13 mouse cellular contexts compared by ENCODE assay signal in genomic region chr10:20776640-20777413, GRCm38 (mm10). TPM values are rescaled to one million over a fixed set of nuclear protein-coding genes. Genes with fewer than 3 reads are reported as not detected.
DNase-seq lines count a peak whose midpoint lies in the region; ATAC-seq and TF ChIP-seq lines count a peak whose summit lies in the region.
"Had no signal": no experiment of that assay in that cellular context is flagged by ENCODE, and none has a peak within 500 bp of the region (broad histone marks: within the 10 kb centered on the region; RNA-seq: fewer than 3 reads in every experiment).

No protein-coding gene starts in this region.

- H3K36me3 ChIP-seq in hindbrain, embryonic 16.5 days (ENCODE audit: control insufficient read depth, insufficient read depth, low read length) = no peaks in the 10 kb centered on the region
- H3K36me3 ChIP-seq in hindbrain, embryonic 11.5 days (ENCODE audit: control insufficient read depth, insufficient read depth, low read length) = no peaks in the 10 kb centered on the region
- H3K36me3 ChIP-seq in MEL (ENCODE audit: control insufficient read depth in 1 of 2, insufficient read depth in 2 of 2, low read length in 2 of 2) = no peaks in the 10 kb centered on the region
- H3K36me3 ChIP-seq in lung, postnatal 0 days (ENCODE audit: insufficient read depth, low read length) = no peaks in the 10 kb centered on the region
- H3K36me3 ChIP-seq: intestine, embryonic 15.5 days; limb, embryonic 12.5 days had no signal

- no peaks in the 10 kb centered on the region for H3K27me3 ChIP-seq in hindbrain, embryonic 16.5 days (replicated peaks; ENCODE audit: control insufficient read depth, insufficient read depth, low read length)
- H3K27me3 ChIP-seq in hindbrain, embryonic 11.5 days (ENCODE audit: control insufficient read depth, insufficient read depth, low read length) = no peaks in the 10 kb centered on the region
- peaks cover 1 to 2% of the 10 kb centered on the region in 2 experiments; a peak in 3 of 4 replicates for H3K27me3 ChIP-seq in MEL (ENCODE audit: control insufficient read depth in 1 of 2, insufficient read depth in 2 of 2, low read length in 2 of 2)
- H3K27me3 ChIP-seq in lung, postnatal 0 days (replicated peaks; ENCODE audit: insufficient read depth, low read length) = no peaks in the 10 kb centered on the region
- H3K27me3 ChIP-seq: intestine, embryonic 15.5 days; limb, embryonic 12.5 days had no signal

- no peak for DNase-seq in hindbrain, embryonic 11.5 days (ENCODE audit: low spot score)
- DNase-seq in MEL (ENCODE audit: low read depth, low spot score) = peak; percentile 64
- DNase-seq in Muller cell, postnatal 12 days (ENCODE audit: inconsistent ontology term) = peak; percentile 26
- DNase-seq in lung, postnatal 0 days (ENCODE audit: low spot score) = peak; percentile 43
- DNase-seq in layer of hippocampus, postnatal 14 days (ENCODE audit: low spot score in 2 of 2) = no peak
- DNase-seq in left cerebral cortex, adult 2 months (ENCODE audit: extremely low spot score in 1 of 2, low spot score in 2 of 2) = no peak
- DNase-seq: cerebellum, adult 8-10 months; right cerebral cortex, postnatal 4 days; thymus, postnatal 25 days had no signal

- H3K4me2 ChIP-seq in hindbrain, embryonic 16.5 days (ENCODE audit: low read length) = peak overlapping the region; percentile 21; the same call in 1 of the 2 replicates
- H3K4me2 ChIP-seq in hindbrain, embryonic 11.5 days (replicated peaks; ENCODE audit: low read depth, low read length) = no peak overlapping the region
- peak overlapping the region; percentile 39 for H3K4me2 ChIP-seq in lung, postnatal 0 days (replicated peaks; ENCODE audit: low read depth, low read length)
- H3K4me2 ChIP-seq: intestine, embryonic 15.5 days; limb, embryonic 12.5 days had no signal

- no peak overlapping the region for H3K27ac ChIP-seq in hindbrain, embryonic 16.5 days (ENCODE audit: low read depth, low read length)
- no peak overlapping the region for H3K27ac ChIP-seq in hindbrain, embryonic 11.5 days (ENCODE audit: low read depth, low read length)
- no peak overlapping the region for H3K27ac ChIP-seq in MEL (ENCODE audit: control insufficient read depth, low read depth, low read length)
- H3K27ac ChIP-seq in lung, postnatal 0 days (ENCODE audit: low read length) = no peak overlapping the region
- no peak overlapping the region for H3K27ac ChIP-seq in left cerebral cortex, adult 2 months
- H3K27ac ChIP-seq: intestine, embryonic 15.5 days; limb, embryonic 12.5 days had no signal

- no peaks in the 10 kb centered on the region for H3K9me3 ChIP-seq in hindbrain, embryonic 16.5 days (ENCODE audit: control insufficient read depth, low read length)
- H3K9me3 ChIP-seq in hindbrain, embryonic 11.5 days (ENCODE audit: control insufficient read depth, low read length) = no peaks in the 10 kb centered on the region
- no peaks in the 10 kb centered on the region for H3K9me3 ChIP-seq in MEL (replicated peaks; ENCODE audit: insufficient read depth, low read length)
- no peaks in the 10 kb centered on the region for H3K9me3 ChIP-seq in lung, postnatal 0 days (ENCODE audit: low read length)
- H3K9me3 ChIP-seq: intestine, embryonic 15.5 days; limb, embryonic 12.5 days had no signal

- H3K4me3 ChIP-seq in hindbrain, embryonic 16.5 days (ENCODE audit: low read length) = no peak overlapping the region
- H3K4me3 ChIP-seq in hindbrain, embryonic 11.5 days (ENCODE audit: low read depth, low read length) = no peak overlapping the region
- peak overlapping the region; percentile 47 to 51; a peak in 3 of 4 replicates for H3K4me3 ChIP-seq in MEL (ENCODE audit: control insufficient read depth in 1 of 2, insufficient read depth in 1 of 2, low read depth in 2 of 2, low read length in 2 of 2)
- H3K4me3 ChIP-seq in lung, postnatal 0 days (ENCODE audit: low read depth, low read length) = no peak overlapping the region
- H3K4me3 ChIP-seq in left cerebral cortex, adult 2 months = no peak overlapping the region
- H3K4me3 ChIP-seq: intestine, embryonic 15.5 days; limb, embryonic 12.5 days; myocyte had no signal

- WGBS in hindbrain, embryonic 16.5 days = 67% methylated on average over 11 of the region's 11 CpGs
- WGBS in hindbrain, embryonic 11.5 days = 89% methylated on average over 11 of the region's 11 CpGs
- WGBS in lung, postnatal 0 days = 45% methylated on average over 11 of the region's 11 CpGs

- TF ChIP-seq EP300 in MEL (IDR thresholded peaks at IDR 0.05; ENCODE audit: low read depth in 1 of 2, low read length in 2 of 2) = no peak
- TF ChIP-seq EP300 in lung, postnatal 0 days (IDR thresholded peaks at IDR 0.05) = no peak

- TF ChIP-seq CTCF in MEL (IDR thresholded peaks at IDR 0.05 in 2 of 3, conservative IDR thresholded peaks at IDR 0.05 in 1 of 3; ENCODE audit: control insufficient read depth in 1 of 3, insufficient read depth in 1 of 3, low read depth in 2 of 3, low read length in 3 of 3, poor library complexity in 1 of 3, severe bottlenecking in 1 of 3) = no peak
- TF ChIP-seq CTCF in lung, postnatal 0 days (IDR thresholded peaks at IDR 0.05) = no peak
- TF ChIP-seq CTCF in left cerebral cortex, adult 2 months (IDR thresholded peaks at IDR 0.05) = no peak

- no peak overlapping the region for H3K9ac ChIP-seq in hindbrain, embryonic 16.5 days (ENCODE audit: low read depth, low read length)
- no peak overlapping the region for H3K9ac ChIP-seq in hindbrain, embryonic 11.5 days (ENCODE audit: low read depth, low read length)
- no peak overlapping the region for H3K9ac ChIP-seq in MEL (ENCODE audit: control insufficient read depth, low read depth, low read length, poor library complexity, severe bottlenecking)
- H3K9ac ChIP-seq in lung, postnatal 0 days (replicated peaks; ENCODE audit: low read depth) = no peak overlapping the region
- H3K9ac ChIP-seq: intestine, embryonic 15.5 days; limb, embryonic 12.5 days had no signal

- intact Hi-C loops in left cerebral cortex, adult 2 months (cut with DNase I) = no loop called here

- no peaks in the 10 kb centered on the region for H3K79me2 ChIP-seq in MEL (ENCODE audit: control insufficient read depth, insufficient read depth, low read length, poor library complexity)

- H3K4me1 ChIP-seq in hindbrain, embryonic 16.5 days (ENCODE audit: control insufficient read depth, insufficient read depth, low read depth, low read length) = no peaks in the 10 kb centered on the region
- H3K4me1 ChIP-seq in hindbrain, embryonic 11.5 days (replicated peaks; ENCODE audit: control insufficient read depth, insufficient read depth, low read length) = no peaks in the 10 kb centered on the region
- H3K4me1 ChIP-seq in MEL (ENCODE audit: control insufficient read depth in 1 of 2, insufficient read depth in 2 of 2, low read length in 2 of 2) = no peaks in the 10 kb centered on the region
- no peaks in the 10 kb centered on the region for H3K4me1 ChIP-seq in lung, postnatal 0 days (ENCODE audit: insufficient read depth, low read depth, low read length)
- H3K4me1 ChIP-seq: intestine, embryonic 15.5 days; limb, embryonic 12.5 days had no signal

- no peak for TF ChIP-seq RAD21 in MEL (IDR thresholded peaks at IDR 0.05; ENCODE audit: low read depth, low read length)

- no peak for ATAC-seq in hindbrain, embryonic 16.5 days
- ATAC-seq in hindbrain, embryonic 11.5 days (ENCODE audit: low FRiP score) = no peak
- no peak for ATAC-seq in lung, postnatal 0 days
- ATAC-seq: intestine, embryonic 15.5 days had no signal

- no peak for TF ChIP-seq POLR2A in MEL (IDR thresholded peaks at IDR 0.05; ENCODE audit: control insufficient read depth in 1 of 2, insufficient read depth in 1 of 2, low read depth in 1 of 2, low read length in 2 of 2, poor library complexity in 1 of 2)

TF ChIP-seq in MEL, 35 proteins besides CTCF, POLR2A, EP300 and RAD21:
- TF ChIP-seq ZKSCAN1 (IDR thresholded peaks at IDR 0.05; ENCODE audit: low read depth, low read length) (0 out of 2 replicates have a peak, but pooled peaks have one; percentile 30), ZNF384 (IDR thresholded peaks at IDR 0.05; ENCODE audit: low read depth, low read length) (peak; percentile 81), ELF1 (IDR thresholded peaks at IDR 0.05; ENCODE audit: low read depth, low read length) (no peak)

RNA-seq across cellular contexts. Expression of gene Pde7b, which starts 51.9 kb away (rescaled TPM):
- polyA plus RNA-seq in hindbrain, embryonic 16.5 days (2015; fragmentation: Nextera tagmentation; extraction: Ambion mirVana) = 2.8 and 4.0 TPM in 2 replicates
- 2.5 and 3.4 TPM in 2 replicates for polyA plus RNA-seq in hindbrain, embryonic 11.5 days (2014; fragmentation: Nextera tagmentation; extraction: Ambion mirVana)
- total RNA-seq in MEL (2012; rRNA removed) = 0.10 TPM in 1 of 2 replicates, not detected in the other
- polyA plus RNA-seq in MEL (2012; ENCODE audit: insufficient read depth in 1 of 2, insufficient read length in 2 of 2, low read depth in 1 of 2, low replicate concordance in 2 of 2, missing spikeins in 1 of 2) = under 1 TPM in 1 of 2 experiments, not detected in 1; 0.04 TPM
- polyA plus RNA-seq in lung, postnatal 0 days (2015; fragmentation: Nextera tagmentation; extraction: Ambion mirVana) = 5.0 and 5.2 TPM in 2 replicates
- total RNA-seq in layer of hippocampus, postnatal 14 days (2021) = 10 to 100 TPM; 14.0 to 18.0 TPM
- 10 to 100 TPM; 50.3 to 61.4 TPM for total RNA-seq in left cerebral cortex, adult 2 months (2021)

Comparison
In these comparisons a context has a peak if more than half of its experiments do, and no peak if none do; other contexts are left out.
1. H3K4me3 ChIP-seq: peak in MEL (2 of 2); none in hindbrain, embryonic 16.5 days (single experiment), hindbrain, embryonic 11.5 days (single experiment), lung, postnatal 0 days (single experiment) and left cerebral cortex, adult 2 months (single experiment).
2. DNase-seq: peak in MEL (single experiment), Muller cell, postnatal 12 days (single experiment) and lung, postnatal 0 days (single experiment); none in hindbrain, embryonic 11.5 days (single experiment), layer of hippocampus, postnatal 14 days (0 of 2) and left cerebral cortex, adult 2 months (0 of 2).